In the genomic region with DNA sequence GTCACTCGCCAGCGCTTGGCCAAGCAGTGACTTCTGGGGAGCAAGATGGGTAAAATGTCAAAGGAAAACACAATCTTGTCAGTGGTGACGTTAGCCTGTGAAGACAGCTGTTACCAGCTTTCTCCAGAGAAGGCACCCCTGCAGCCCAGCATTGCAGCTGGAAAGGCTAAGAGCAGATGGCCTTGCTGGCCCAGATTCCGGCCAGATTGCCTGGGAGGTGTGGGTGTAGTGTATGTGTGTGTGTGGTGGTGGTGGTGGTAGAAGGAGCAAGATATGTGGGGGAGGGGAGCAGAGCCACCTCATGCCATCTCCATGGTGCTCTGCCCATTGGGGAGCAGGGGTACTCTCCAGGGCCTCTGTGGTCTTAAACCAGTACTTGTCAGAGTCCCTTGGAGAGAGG, we compare ENCODE assay signal across 16 mouse cellular contexts. TPM values are rescaled to one million over a fixed set of nuclear protein-coding genes. Genes with fewer than 3 reads are reported as not detected.
A peak's percentile ranks its signal among the peaks of the same experiment; 100 is the strongest.
DNase-seq lines count a peak whose midpoint lies in the region; ATAC-seq and TF ChIP-seq lines count a peak whose summit lies in the region.
"Had no signal": no experiment of that assay in that cellular context is flagged by ENCODE, and none has a peak within 500 bp of the region (broad histone marks: within the 10 kb centered on the region; RNA-seq: fewer than 3 reads in every experiment).

No protein-coding gene starts in this region.

- H3K27me3 ChIP-seq in limb, embryonic 13.5 days: no peaks in the 10 kb centered on the region
- H3K27me3 ChIP-seq in limb, embryonic 10.5 days (ENCODE audit: low read depth, poor library complexity, severe bottlenecking): no peaks in the 10 kb centered on the region
- no peaks in the 10 kb centered on the region for H3K27me3 ChIP-seq in CH12.LX (replicated peaks)
- H3K27me3 ChIP-seq in forebrain, postnatal 0 days (ENCODE audit: insufficient read depth, low read length): no peaks in the 10 kb centered on the region
- H3K27me3 ChIP-seq: forebrain, embryonic 15.5 days; liver, embryonic 13.5 days; neural tube, embryonic 13.5 days had no signal

- dilution Hi-C loops in CH12.LX (cut with MboI; ENCODE audit: extremely low pct_ligation_motif_present, extremely low pct_unique_long_range_greater_than_20kb, low sequenced_read_pairs): no loop called here

- 72% methylated on average over 4 of the region's 4 CpGs for WGBS in limb, embryonic 13.5 days
- WGBS in limb, embryonic 10.5 days: 80% methylated on average over 4 of the region's 4 CpGs
- WGBS in olfactory bulb, adult 2 months: 59% methylated on average over 4 of the region's 4 CpGs
- WGBS in forebrain, postnatal 0 days: 86% methylated on average over 4 of the region's 4 CpGs

- no peak overlapping the region for H3K9ac ChIP-seq in limb, embryonic 13.5 days
- no peak overlapping the region for H3K9ac ChIP-seq in CH12.LX (ENCODE audit: insufficient read depth, low read depth)
- no peak overlapping the region for H3K9ac ChIP-seq in forebrain, postnatal 0 days
- H3K9ac ChIP-seq: forebrain, embryonic 15.5 days; liver, embryonic 13.5 days; neural tube, embryonic 13.5 days had no signal

- H3K4me1 ChIP-seq in limb, embryonic 13.5 days: no peaks in the 10 kb centered on the region
- 0 out of 2 replicates have a peak, but pooled peaks cover 4% of the 10 kb centered on the region for H3K4me1 ChIP-seq in limb, embryonic 10.5 days
- H3K4me1 ChIP-seq in CH12.LX (ENCODE audit: control insufficient read depth in 1 of 2, insufficient read depth in 2 of 2): peaks cover 31 to 79% of the 10 kb centered on the region in 2 experiments
- peaks cover 65% of the 10 kb centered on the region for H3K4me1 ChIP-seq in olfactory bulb, adult 2 months (ENCODE audit: control insufficient read depth, insufficient read depth, low read length)
- 0 out of 2 replicates have a peak, but pooled peaks cover 4% of the 10 kb centered on the region for H3K4me1 ChIP-seq in forebrain, postnatal 0 days (ENCODE audit: insufficient read depth)
- H3K4me1 ChIP-seq: liver, embryonic 13.5 days had no signal

- no peak overlapping the region for H3K4me2 ChIP-seq in limb, embryonic 13.5 days (replicated peaks)
- no peak overlapping the region for H3K4me2 ChIP-seq in CH12.LX (ENCODE audit: insufficient read depth, low read depth, poor library complexity, severe bottlenecking)
- no peak overlapping the region for H3K4me2 ChIP-seq in forebrain, postnatal 0 days (ENCODE audit: low read depth)
- H3K4me2 ChIP-seq: forebrain, embryonic 15.5 days; liver, embryonic 13.5 days; neural tube, embryonic 13.5 days had no signal

- DNase-seq in frontal cortex, postnatal 10 days (ENCODE audit: low spot score in 2 of 2): no peak
- DNase-seq in limb, embryonic 10.5 days (ENCODE audit: low spot score): no peak
- no peak for DNase-seq in CH12.LX (ENCODE audit: extremely low read depth)
- no peak for DNase-seq in embryo, embryonic 9.5 days (ENCODE audit: extremely low spot score)
- DNase-seq in forebrain, postnatal 0 days: no peak
- DNase-seq: adrenal gland, postnatal 10 days; embryo, embryonic 11 days; gastrocnemius, postnatal 36 days; liver, embryonic 13.5 days had no signal

- 0 out of 2 replicates have a peak, but pooled peaks have one; percentile 1 for ATAC-seq in frontal cortex, adult (ENCODE audit: low TSS enrichment)
- peak; percentile 8; the same call in 1 of the 2 replicates for ATAC-seq in limb, embryonic 13.5 days (ENCODE audit: low FRiP score, low read depth)
- ATAC-seq in forebrain, postnatal 0 days: no peak
- ATAC-seq: forebrain, embryonic 15.5 days; intestine, postnatal 0 days; midbrain, embryonic 16.5 days had no signal

- in situ Hi-C loops in CH12.LX (cut with MboI; ENCODE audit: low pct_ligation_motif_present, low pct_unique_long_range_greater_than_20kb, low sequenced_read_pairs): loop anchor here (5.0 kb wide), 1 partner anchor 66 kb away; the partner anchor contains the start of gene Ppp1r16b

- H3K4me3 ChIP-seq in limb, embryonic 13.5 days: no peak overlapping the region
- no peak overlapping the region for H3K4me3 ChIP-seq in limb, embryonic 10.5 days
- no peak overlapping the region for H3K4me3 ChIP-seq in CH12.LX (replicated peaks in 1 of 3; ENCODE audit: low read depth in 2 of 3, low read length in 2 of 3, poor library complexity in 1 of 3)
- no peak overlapping the region for H3K4me3 ChIP-seq in olfactory bulb, adult 2 months (ENCODE audit: insufficient read depth, low read depth, low read length)
- no peak overlapping the region for H3K4me3 ChIP-seq in forebrain, postnatal 0 days (ENCODE audit: low read depth, low read length)
- H3K4me3 ChIP-seq: forebrain, embryonic 15.5 days; liver, embryonic 13.5 days; neural tube, embryonic 13.5 days had no signal

- no peak overlapping the region for H3K27ac ChIP-seq in limb, embryonic 13.5 days
- no peak overlapping the region for H3K27ac ChIP-seq in limb, embryonic 10.5 days
- H3K27ac ChIP-seq in CH12.LX (ENCODE audit: insufficient read depth, low read depth): peak overlapping the region; percentile 58
- H3K27ac ChIP-seq in olfactory bulb, adult 2 months (ENCODE audit: insufficient read depth, low read depth, low read length): peak overlapping the region; percentile 74
- H3K27ac ChIP-seq in forebrain, postnatal 0 days (ENCODE audit: low read depth, low read length): no peak overlapping the region
- H3K27ac ChIP-seq: forebrain, embryonic 15.5 days; liver, embryonic 13.5 days; neural tube, embryonic 13.5 days had no signal

- TF ChIP-seq EP300 in CH12.LX (IDR thresholded peaks at IDR 0.05; ENCODE audit: low read length): no peak

- H3K79me2 ChIP-seq in CH12.LX (replicated peaks; ENCODE audit: control insufficient read depth, extremely low read depth, insufficient read depth, poor library complexity, severe bottlenecking): peaks cover 68% of the 10 kb centered on the region

- TF ChIP-seq POLR2A in CH12.LX (IDR thresholded peaks at IDR 0.05; ENCODE audit: low read depth, low read length): no peak
- TF ChIP-seq POLR2A in olfactory bulb, adult 2 months (IDR thresholded peaks at IDR 0.05; ENCODE audit: insufficient read depth, low read depth, low read length): no peak

- H3K36me3 ChIP-seq in limb, embryonic 13.5 days: no peaks in the 10 kb centered on the region
- no peaks in the 10 kb centered on the region for H3K36me3 ChIP-seq in limb, embryonic 10.5 days
- H3K36me3 ChIP-seq in CH12.LX (replicated peaks in 1 of 2; ENCODE audit: control insufficient read depth in 1 of 2, insufficient read depth in 1 of 2, low read length in 1 of 2): peaks cover 41 to 87% of the 10 kb centered on the region in 2 experiments
- H3K36me3 ChIP-seq in forebrain, postnatal 0 days (ENCODE audit: insufficient read depth): no peaks in the 10 kb centered on the region
- H3K36me3 ChIP-seq: forebrain, embryonic 15.5 days; liver, embryonic 13.5 days; neural tube, embryonic 13.5 days had no signal

- no peak for TF ChIP-seq RAD21 in CH12.LX (IDR thresholded peaks at IDR 0.05; ENCODE audit: low read depth, low read length)

- H3K9me3 ChIP-seq in limb, embryonic 13.5 days: no peaks in the 10 kb centered on the region
- H3K9me3 ChIP-seq in limb, embryonic 10.5 days (replicated peaks): no peaks in the 10 kb centered on the region
- peaks cover 8% of the 10 kb centered on the region for H3K9me3 ChIP-seq in CH12.LX (replicated peaks; ENCODE audit: low read length)
- H3K9me3 ChIP-seq in forebrain, postnatal 0 days (ENCODE audit: low read length): no peaks in the 10 kb centered on the region
- H3K9me3 ChIP-seq: forebrain, embryonic 15.5 days; liver, embryonic 13.5 days; neural tube, embryonic 13.5 days had no signal

- TF ChIP-seq CTCF in CH12.LX (conservative IDR thresholded peaks at IDR 0.05 in 1 of 2, IDR thresholded peaks at IDR 0.05 in 1 of 2; ENCODE audit: low read depth in 2 of 2, low read length in 2 of 2): no peak
- TF ChIP-seq CTCF in olfactory bulb, adult 2 months (IDR thresholded peaks at IDR 0.05; ENCODE audit: insufficient read depth, low read depth, low read length): no peak
- no peak for TF ChIP-seq CTCF in forebrain, postnatal 0 days (IDR thresholded peaks at IDR 0.05; ENCODE audit: low read depth)

TF ChIP-seq in CH12.LX, 34 proteins besides CTCF, POLR2A, EP300 and RAD21:
- no peak for TF ChIP-seq HCFC1 (IDR thresholded peaks at IDR 0.05; ENCODE audit: low read depth, low read length)

RNA-seq across cellular contexts. Expression of gene Fam83d, which starts 34.8 kb away (rescaled TPM):
- polyA plus RNA-seq in limb, embryonic 13.5 days (2015; fragmentation: Nextera tagmentation; extraction: Ambion mirVana): 43.6 and 49.4 TPM in 2 replicates
- polyA plus RNA-seq in limb, embryonic 10.5 days (2016; fragmentation: Nextera tagmentation; extraction: Ambion mirVana): 47.7 and 53.3 TPM in 2 replicates
- 12.2 and 14.1 TPM in 2 replicates for total RNA-seq in CH12.LX (2012; rRNA removed)
- total RNA-seq in CH12.LX (2014; rRNA removed): 16.1 and 19.8 TPM in 2 replicates
- 12.4 and 15.5 TPM in 2 replicates for polyA plus RNA-seq in CH12.LX (2012; ENCODE audit: insufficient read length, low read depth)
- polyA plus RNA-seq in olfactory bulb, adult 2 months (2012; ENCODE audit: insufficient read depth, insufficient read length, low replicate concordance, missing spikeins): not detected in 2 replicates
- 5.8 and 6.3 TPM in 2 replicates for total RNA-seq in forebrain, postnatal 0 days (2014; rRNA removed)
- polyA plus RNA-seq in forebrain, postnatal 0 days (2015; fragmentation: Nextera tagmentation; extraction: Ambion mirVana): 5.4 and 5.7 TPM in 2 replicates

Comparison
In these comparisons a context has a peak if more than half of its experiments do, and no peak if none do; other contexts are left out.
1. H3K27ac ChIP-seq: peak in CH12.LX (single experiment) and olfactory bulb, adult 2 months (single experiment); none in limb, embryonic 13.5 days (single experiment), limb, embryonic 10.5 days (single experiment) and forebrain, postnatal 0 days (single experiment).